Mouse (Mus musculus) layer of hippocampus, adult 18-20 months (tissue): Measurements from ENCODE around the gene Sema4c. TPM values are rescaled to one million over a fixed set of nuclear protein-coding genes. Genes with fewer than 3 reads are reported as not detected.
A peak's percentile ranks its signal among the peaks of the same experiment; 100 is the strongest.

ENCODE experiments used
- DNase-seq, 2 experiments: peaks; one replicate each; pipeline ENCODE4 v3.0.0; 2022; ENCODE audit warnings: low spot score in 2 of 2
- total RNA-seq, 2 experiments: library from RNA; stranded (reverse); gene quantifications; 2 replicates each; pipeline ENCODE4 v1.2.3; 2021

Gene Sema4c
- total RNA-seq, 2 experiments from 2014 or later = 9.7 to 10.6 TPM

DNA sequence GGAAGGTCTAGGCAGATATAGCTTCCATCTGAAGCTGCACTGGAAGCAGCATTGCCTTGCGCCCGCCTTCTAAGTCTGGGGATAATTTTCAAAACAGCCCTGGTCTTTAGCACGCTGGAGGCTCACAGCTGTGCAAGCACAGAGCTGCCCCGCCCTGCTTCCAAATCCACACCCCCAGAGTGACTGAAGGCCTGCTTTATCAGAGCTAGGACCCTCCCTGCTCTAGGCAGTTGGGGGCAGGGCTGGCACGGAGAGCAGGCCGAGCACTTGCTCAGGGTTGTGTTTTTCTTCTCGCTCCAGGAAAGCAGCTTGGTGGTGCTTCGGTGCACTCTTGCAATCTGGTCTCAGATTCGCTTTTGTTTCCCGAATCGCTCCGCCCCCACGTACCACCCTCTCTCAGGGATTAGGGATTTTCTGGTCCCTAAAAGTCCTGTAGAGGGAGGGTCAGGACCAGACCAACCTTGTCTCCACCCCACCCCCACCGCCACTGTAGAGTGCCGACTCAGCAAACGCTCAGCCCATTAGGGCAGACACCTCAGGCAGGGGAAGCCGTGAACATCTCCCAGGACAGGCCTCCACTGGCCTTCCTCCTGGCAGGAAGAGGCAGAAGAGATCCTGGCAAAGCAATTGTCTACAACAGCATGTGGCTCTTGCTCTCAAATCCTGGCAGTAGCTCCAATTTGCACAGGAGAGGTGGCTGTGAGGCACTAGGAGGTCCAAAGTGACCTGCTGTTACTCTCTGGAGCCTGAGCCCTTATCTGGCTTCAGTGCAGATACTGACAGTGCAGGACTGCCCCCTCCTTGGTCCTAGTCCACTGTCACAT lies 22.4 kb upstream of the Sema4c start:
- peak; percentile 42 to 66 for DNase-seq

DNA sequence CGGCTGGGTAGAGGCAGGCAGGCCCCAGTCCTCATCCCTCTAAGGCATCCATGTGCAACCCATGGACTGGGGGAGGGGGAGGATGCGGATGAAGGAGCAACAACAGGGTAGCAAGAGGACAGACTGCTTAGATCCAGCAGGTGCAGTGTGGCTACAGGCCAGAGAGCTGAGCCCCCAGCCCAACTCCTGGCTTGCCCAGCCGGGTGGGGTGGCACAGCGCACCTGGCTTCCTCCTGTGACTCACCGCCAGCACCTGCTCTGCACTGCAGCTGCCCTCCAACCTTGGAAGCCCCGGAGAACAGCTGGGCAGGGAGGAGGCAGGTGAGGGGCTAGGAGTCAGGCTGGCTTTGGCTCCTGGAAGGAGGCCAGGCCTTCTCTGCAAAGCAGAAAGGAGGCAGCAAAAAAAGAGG lies 21.8 kb upstream of the Sema4c start:
- DNase-seq = no peak

DNA sequence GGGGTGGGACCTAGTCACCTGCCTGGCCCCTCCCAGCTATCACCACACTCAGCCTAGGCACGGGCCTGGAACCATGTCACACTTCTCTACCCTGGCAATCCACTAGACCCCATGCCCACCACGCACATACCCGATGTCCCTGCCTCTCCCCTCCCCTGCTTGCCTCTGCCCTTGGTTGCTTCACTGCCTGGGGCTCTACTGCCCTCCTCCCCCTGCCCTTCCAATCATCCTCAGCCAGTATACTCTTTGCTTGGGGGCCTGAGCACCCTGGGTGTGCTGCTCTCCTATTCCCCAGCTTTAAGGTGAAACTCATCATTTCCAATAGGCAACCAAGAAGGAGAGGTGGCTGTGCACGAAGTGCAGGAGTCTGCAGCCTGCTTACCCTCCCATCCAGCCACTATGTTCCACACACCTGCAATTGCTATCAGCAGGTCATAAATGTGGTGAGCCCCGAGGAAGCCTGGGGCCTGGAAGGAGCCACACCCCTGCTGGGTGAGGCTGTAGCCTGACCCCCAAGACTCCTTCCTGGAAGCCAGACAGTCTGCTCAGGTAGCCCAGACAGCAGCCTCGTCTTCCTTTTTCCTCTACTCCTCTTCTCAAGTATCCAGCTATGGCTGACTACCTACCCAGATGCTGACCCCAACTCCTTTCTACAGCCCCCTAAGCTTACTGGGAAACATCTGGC lies 19.0 kb upstream of the Sema4c start:
- DNase-seq = no peak

DNA sequence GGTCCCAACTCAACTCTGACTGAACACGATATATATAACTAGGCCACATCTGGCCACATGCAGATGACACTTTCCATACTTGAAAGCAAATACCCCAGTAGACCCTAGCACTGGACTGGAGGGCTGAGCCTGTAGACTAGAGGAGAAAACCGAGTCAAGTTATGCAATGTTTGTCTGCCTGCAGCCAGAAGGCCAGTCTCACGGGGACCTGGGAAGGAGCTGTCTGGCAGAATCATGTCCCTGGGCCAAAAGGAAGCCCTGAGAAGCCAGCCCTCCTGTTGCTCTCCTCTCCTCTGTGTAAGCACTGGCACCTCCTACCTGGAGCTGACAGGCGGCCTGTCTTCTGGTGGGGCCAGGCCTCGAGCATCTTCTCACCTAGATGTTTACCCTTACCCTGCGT lies 17.2 kb upstream of the Sema4c start:
- DNase-seq = no peak

DNA sequence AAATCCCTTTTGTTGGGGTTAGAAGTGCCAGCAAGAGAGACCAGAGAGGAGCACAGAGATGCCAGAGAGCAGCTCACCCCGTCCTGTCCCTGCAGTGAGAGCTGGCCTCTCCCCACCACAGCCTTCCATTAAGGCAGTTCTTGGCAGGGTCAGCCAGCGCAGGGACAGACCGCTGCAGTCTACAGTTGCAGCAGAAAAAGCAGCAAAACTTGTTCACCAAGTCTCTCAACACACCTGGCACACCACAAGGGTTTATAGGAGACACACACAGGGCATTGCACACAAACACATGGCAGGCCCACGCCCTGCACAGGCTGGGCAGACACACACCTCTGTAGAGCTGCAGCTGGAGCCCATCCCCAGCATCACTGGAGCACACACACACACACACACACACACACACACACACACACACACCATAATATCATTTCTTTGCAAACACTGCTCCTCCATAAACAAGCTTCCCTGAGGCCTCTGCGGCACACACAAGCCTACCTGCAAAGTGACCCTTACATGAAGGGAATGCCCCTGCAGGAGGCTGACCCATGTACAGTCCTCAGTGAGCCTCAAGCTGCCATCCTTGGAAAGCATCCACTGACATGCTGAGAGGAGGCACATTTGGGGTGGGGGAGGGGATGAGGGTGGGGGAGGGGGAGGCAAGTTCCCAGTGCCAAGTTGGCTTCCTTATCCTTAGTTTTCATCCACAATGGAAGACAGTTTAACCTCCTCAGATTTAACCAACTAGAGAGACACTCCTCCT lies 16.2 kb upstream of the Sema4c start:
- DNase-seq = no peak

DNA sequence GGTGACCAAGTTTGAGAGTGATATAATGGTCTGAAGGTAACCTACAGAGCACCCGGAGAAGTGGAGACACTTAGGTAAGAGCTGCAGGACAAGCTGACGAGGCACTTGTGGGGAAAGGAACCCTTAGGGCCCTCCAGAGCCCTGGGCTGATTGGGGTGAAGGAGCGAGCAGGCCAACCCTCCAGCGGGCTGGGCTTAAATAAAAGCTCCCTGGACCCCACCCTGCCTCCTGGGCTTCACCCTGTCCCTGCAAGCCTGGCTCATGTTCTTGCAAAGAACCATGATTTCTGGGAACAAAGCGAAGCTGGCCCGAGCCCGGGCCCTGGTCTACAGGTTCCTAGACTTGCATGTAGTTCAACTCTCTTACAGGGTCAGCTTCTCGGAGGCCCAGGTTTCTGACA lies 15.4 kb upstream of the Sema4c start:
- no peak for DNase-seq

DNA sequence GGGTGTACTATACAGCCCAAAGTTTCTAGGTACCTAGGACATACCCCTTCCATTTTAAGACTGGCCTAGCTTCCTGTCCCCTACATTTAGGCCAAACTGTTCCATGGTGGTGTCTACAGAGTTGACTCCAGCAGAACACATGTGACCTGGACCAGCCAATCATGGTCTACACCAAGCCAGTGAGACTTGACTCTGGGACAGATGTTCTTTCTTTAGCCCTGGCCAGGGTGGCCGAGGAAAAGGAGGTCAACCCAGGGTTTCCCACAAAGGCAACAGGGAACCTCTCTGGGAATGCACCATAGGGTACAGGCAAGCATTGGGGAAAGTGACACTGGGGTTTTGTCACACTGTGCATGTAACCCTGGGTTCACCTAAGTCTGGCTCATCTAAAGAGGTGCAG lies 14.6 kb upstream of the Sema4c start:
- no peak for DNase-seq

DNA sequence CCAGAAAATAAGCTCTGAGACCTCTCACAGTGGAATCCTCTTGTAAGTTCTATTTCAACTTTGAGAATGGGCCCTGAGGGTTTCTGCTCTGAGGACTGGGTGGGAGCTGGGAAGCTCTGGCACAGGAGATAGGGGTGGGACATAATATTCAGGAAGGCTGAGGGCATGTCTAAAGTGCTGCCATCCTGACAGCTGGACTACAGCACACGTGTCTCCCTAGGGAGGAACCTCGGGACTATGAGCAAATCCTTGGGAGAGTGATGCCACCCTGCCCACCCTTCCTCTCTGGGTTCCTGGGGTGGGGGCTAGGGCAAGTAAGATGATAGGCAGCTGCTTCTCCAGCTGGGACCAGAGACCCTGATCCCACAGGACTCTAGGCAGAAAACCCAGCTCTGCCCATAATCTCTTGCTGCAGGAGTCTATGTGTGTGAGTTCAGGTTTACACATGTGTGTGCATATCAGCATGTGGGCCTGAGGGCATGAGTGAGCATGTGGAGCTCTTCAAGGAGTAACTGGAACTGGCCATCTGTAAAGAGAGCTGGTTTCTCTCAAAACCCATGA lies 14.1 kb upstream of the Sema4c start:
- DNase-seq = no peak

DNA sequence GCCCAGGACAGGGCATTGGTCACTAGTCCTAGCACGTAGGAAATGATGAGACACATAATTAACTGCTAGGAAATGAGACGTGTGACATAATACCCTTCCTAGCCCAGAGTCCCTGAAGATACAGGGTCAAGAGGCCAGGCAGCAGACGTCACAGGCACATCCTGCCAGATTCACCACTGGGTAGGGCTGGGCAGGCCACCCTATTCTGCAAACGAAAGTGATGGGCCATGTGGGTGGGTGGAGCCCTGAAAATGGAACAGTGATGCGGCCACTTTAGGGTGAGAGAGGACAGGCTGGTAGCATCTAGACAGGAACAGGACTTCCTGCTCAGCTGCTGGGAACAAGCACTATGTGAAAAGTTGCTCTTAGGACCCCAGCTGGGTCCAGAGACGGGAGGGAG lies 13.5 kb upstream of the Sema4c start:
- no peak for DNase-seq

DNA sequence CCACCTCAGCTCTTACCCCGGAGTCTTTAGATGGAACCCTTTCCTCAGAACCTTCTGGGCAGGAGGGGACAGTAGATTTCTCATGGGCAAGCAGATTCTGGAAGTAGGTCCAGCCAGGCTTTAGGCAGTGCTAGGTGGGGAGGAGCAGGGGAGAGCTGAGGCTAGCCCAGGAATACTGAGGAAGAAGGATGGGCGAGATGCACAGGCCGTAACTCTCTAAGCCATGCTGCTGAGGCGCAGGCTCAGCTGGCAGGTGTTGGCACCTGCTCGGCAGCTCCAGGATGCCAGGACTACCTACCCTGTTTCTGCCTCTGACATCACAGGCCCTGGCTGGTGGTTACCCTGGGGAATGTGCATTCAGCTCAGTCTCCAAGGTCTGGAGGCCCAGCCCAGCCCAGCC lies 12.2 kb upstream of the Sema4c start:
- no peak for DNase-seq

DNA sequence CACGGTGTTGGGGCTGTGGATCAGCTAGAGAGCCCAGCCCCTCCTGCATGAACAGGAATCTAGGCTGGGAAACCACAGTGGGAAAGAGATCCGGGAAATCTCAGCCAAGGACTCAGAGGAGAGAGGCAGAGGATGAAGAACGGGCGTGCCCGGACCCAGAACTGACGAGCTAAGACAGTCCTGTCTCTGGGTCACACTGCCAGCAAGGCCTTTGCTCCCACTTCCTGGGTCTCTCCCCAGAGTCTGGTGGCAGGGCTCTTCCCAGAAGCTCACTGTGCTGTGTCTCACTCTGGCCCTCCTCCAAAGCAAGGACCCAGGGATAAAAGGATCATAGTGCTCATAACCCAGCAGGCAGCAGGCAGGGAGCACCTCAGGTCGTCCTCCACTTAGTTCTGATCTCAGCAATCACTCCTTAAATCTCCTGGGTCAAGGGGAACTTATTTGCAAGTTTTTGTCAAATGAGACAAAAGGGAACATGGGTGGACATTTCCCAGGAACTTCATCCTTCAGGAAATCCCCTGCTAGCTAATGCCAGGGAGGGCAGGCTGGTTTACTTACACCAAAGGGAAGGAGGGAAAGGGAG lies 11.6 kb upstream of the Sema4c start:
- DNase-seq = no peak

DNA sequence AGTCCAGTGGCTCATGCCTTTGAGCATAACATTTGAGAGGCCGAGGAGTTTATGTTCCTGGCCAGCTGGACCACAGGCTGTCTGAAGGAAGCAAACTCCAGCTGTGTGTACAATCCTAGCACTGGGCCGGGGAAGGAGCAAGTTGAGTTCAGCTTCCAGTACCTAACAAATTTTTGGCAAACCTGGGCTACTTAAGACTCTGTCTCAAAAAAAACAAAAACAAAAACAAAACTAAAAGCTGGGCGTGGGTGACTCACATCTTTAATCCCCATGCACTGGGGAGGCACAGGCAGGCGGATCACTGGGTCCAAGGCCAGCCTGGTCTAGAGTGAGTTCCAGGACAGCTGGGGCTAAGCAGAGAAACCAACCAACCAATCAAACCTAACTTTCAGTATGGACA lies 10.6 kb upstream of the Sema4c start:
- DNase-seq = no peak

DNA sequence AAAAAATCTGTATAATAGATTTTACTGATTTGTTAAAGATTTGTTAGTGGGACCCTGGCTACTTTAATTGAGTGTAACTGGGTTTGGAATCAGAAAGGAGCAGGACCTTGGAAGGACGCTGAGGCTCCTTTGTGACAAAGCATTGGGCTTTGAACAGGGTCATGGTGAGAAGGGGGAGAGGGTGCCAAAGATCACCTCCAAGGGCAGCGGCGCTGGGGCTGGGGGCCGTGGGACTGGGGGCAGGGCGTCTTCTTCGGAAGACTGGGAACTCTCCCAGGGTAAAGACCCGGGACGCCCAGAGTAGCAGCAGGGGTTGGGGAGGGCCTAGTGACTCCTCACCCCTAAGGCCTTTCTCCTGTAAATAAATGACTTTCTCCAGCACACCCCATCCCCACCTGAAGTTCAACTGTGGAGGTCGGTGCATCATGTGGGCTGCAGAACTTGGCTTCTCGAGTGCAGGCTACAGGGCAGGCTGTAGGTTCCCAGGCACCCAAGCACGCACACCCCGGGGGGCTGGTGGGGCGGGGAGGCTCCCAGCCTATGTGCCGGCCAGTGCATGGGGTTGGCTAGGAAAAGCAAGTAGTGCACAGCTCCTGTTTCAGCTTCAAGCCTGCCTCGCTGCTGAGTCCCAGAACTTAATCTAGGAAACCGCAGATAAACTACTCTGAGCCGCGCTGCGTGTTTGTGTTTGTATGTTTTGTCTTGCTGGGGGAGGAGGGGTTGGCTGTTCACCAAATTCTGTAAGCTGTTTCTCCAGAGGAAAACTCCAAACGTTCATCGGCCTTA lies 9.9 kb upstream of the Sema4c start:
- no peak for DNase-seq

DNA sequence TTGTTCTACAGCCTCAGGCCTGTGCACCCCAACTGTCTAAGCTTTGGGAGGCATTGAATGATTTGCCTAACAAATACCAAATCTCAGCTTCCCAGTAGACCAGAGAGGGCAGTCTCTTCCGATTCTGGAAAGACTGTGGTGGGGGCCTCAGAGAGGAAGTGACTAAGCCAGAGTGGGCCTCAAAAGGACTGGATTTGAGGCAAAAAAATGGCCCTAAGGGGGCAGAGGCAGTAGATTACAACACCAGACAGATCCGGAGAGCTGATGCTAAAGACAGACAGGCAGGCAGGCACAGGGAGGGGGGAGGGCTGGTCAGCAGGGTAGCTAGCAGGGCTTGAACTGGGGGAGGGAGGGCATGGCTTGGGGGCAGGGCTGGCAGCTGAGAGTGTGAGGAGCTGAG lies 8.3 kb upstream of the Sema4c start:
- DNase-seq = no peak

DNA sequence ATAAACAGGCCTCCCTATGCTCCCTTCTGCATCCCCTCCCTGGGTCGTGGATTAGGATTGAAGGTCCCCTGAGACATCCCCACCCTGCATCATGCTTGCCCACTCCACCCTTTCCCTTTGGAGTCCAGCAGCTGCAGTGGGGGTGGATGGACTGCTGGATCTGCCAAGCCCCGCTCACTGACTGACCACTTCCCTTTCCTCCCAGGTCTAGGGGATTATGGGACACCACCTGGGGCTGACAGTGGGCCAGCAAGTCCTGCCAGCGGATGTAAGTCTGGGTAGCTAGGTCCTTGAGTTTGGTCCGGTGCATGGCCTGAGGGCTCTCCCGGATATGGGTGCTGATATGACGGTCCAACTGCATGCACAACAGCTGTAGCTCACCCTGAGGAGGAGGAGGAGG lies 6.0 kb upstream of the Sema4c start:
- DNase-seq = no peak

DNA sequence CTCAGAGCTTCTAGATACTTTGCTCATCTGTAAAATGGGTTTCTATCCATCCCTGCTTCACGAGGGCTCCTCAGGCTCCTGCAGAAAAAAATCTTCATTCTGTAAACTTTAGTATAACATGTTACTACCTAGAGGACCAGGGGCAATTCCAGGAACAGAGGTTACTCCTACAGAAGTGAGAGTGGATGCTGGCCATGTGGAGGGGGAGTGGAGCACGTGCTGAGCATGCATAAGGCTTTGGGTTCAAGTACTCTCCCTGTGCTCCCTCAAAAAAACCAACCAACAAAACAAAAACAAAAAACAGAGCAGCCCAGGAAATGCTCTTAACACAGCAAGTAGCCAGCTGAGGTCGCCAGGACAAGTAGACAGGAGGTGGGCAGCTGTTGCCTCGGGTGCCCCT lies 5.5 kb upstream of the Sema4c start:
- no peak for DNase-seq

DNA sequence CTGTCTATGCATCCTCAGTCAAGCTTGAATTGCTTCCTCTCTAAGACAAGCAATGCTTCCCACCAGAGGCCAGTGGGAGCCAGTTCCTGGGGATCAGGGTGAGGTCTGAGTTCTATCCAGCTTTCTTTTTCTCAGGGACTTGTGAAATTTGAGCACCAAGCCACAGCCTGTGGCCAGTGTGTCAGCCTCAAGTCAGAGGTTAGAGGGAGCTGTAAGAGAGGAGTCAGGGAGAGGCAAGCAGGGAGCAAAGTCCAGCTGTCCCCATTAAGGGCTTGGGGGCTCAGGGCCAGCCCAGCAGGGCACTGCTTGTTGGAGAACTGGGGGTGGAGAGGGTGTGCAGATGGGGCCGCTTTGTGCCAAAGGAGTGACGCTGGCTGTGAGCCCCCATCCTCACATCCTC lies 5.0 kb upstream of the Sema4c start:
- DNase-seq = no peak

DNA sequence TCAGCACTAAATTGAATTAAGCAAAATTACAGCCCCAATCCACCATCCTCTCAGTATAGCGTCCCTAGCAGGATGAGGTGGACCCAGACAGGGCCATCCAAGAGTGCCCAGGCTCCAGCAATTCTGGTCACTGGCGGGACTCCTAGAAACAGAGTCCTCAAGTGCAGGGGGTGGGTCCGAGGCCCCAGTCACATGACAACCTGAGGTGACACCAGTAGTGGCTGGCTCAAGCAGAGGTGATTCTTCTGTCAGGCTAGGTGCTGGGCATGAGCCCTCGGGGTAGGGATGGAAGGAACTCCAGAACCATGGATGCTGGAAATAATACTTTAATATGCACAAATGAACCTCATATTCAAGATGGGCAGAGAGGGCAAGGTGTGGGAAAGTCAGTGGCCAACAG lies 4.2 kb upstream of the Sema4c start:
- DNase-seq = no peak

DNA sequence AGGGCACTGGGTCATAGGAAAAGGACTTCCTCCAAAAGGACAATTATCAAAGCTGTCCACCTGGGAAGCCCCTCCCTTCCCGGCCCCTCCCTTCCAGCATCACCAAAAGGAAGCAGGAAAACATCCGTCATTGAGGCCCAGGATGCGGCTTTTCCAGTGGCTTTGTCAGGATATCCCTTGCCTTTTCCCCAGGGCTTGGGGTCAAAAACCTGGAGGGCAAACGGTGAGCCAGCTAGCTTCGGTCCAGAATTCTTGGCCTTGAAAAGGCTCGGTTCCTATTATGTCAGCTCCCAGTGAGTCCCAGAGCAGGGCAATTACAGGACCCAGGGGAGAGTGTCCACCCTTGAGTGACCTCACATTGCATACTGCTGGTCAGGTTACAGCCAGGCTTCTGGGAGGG lies 2.8 kb upstream of the Sema4c start:
- DNase-seq = no peak

DNA sequence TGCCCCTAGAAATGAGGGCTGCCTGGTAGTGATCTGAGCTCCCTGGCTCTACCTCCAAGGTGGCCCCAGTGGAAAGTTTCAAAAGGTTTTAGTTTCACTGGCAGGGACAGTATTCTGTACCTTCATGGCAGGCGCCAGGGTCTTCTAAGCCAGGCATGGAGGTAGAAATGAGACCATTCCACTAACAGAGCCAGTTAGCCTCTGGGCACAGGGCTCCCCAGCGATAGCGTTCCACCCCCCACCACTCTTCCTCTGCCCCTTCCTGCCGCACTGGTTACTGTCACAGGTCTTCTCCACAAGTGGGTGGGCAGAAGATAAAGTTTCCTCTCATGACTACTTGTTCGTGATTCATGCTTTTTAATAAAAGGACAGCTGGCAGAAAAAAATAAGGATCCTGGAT lies 1.7 kb upstream of the Sema4c start:
- DNase-seq = no peak

DNA sequence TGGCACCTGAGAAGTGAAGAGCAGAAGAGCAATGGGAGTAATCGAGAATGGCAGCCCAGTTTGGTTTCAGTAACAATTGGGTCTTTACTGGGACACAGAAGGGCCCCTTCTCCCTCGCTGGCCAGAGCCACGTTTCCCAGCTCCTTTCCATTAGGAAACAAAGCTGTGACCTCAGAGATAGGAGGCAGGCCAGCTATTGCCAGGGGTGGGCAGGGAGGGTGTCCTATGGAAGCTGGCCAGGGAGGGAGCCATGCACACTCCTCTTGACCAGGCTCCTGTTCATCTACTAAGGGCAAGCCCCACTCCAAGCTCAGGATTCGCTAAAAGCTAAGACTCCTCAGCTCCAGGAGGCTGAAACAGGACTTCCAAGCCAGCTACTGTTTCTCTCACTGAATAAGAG lies 1.1 kb upstream of the Sema4c start:
- DNase-seq = no peak
